Mouse (Mus musculus) megakaryocyte progenitor cell, adult 5-6 weeks (primary cell): Measurements from ENCODE around the gene Mill2. TPM values are rescaled to one million over a fixed set of nuclear protein-coding genes. Genes with fewer than 3 reads are reported as not detected.

Experiments
- ATAC-seq: replicated peaks from 2 replicates; pipeline ENCODE4 v1.8.0; 2016; ENCODE audit warnings: mild to moderate bottlenecking, moderate TSS enrichment, inconsistent platforms; ENCODE audit not compliant: poor library complexity
- total RNA-seq, 2 experiments: library from RNA; stranded (forward) in 1 of 2; stranded (reverse) in 1 of 2; fragments of 157-497, 149-512 nt in 1 of 2; fragments of 200-1000 nt in 1 of 2; gene quantifications; 2 replicates each; pipeline versions ENCODE4 v1.2.3 to v1.2.4; 2015 to 2017

Mill2 gene
- total RNA-seq, 2 experiments from 2014 or later, result 0.44 to 0.75 TPM

GRCm38 (mm10) chr7:18872816-18873215 is 33.0 kb downstream of the Mill2 start:
- ATAC-seq, result no peak

GRCm38 (mm10) chr7:18873253-18873652 is 33.5 kb downstream of the Mill2 start:
- peak; percentile 100 for ATAC-seq

- no peak for ATAC-seq
Observed at GRCm38 (mm10) chr7:18875372-18875771, 35.6 kb downstream of the Mill2 start.

- ATAC-seq, result no peak
Observed at GRCm38 (mm10) chr7:18878691-18879090, 38.9 kb downstream of the Mill2 start.

GRCm38 (mm10) chr7:18883991-18884744 is 44.4 kb downstream of the Mill2 start:
- peak; percentile 85 for ATAC-seq

GRCm38 (mm10) chr7:18884745-18885422 is 45.1 kb downstream of the Mill2 start:
- peak; percentile 62 for ATAC-seq

- no peak for ATAC-seq
Observed at GRCm38 (mm10) chr7:18886963-18887362, 47.2 kb downstream of the Mill2 start.

GRCm38 (mm10) chr7:18890848-18891247 is 51.1 kb downstream of the Mill2 start:
- ATAC-seq, result no peak

GRCm38 (mm10) chr7:18891872-18892599 is 52.3 kb downstream of the Mill2 start:
- ATAC-seq, result peak; percentile 89

GRCm38 (mm10) chr7:18893009-18893408 is 53.2 kb downstream of the Mill2 start:
- ATAC-seq, result no peak

- peak; percentile 75 for ATAC-seq
Observed at GRCm38 (mm10) chr7:18893651-18894430, 54.1 kb downstream of the Mill2 start.

GRCm38 (mm10) chr7:18896536-18896935 is 56.8 kb downstream of the Mill2 start:
- ATAC-seq, result no peak

- no peak for ATAC-seq
Observed at GRCm38 (mm10) chr7:18900513-18900912, 60.7 kb downstream of the Mill2 start.

- ATAC-seq, result no peak
Observed at GRCm38 (mm10) chr7:18902486-18902885, 62.7 kb downstream of the Mill2 start.

- no peak for ATAC-seq
Observed at GRCm38 (mm10) chr7:18904971-18905370, 65.2 kb downstream of the Mill2 start.

- ATAC-seq, result peak; percentile 16; the same call in 1 of the 2 replicates
Observed at GRCm38 (mm10) chr7:18909797-18910196, 70.0 kb downstream of the Mill2 start.

GRCm38 (mm10) chr7:18910241-18910831 is 70.6 kb downstream of the Mill2 start, which contains the start of gene Ccdc61:
Gene Ccdc61 (minus strand): TSS chr7:18910415.
- peak; percentile 95 for ATAC-seq
